Mouse (Mus musculus) liver, embryonic 16.5 days (tissue): Measurements from ENCODE around the gene Usp31. TPM values are rescaled to one million over a fixed set of nuclear protein-coding genes. Genes with fewer than 3 reads are reported as not detected.

Source experiments
- ATAC-seq: fragments of 200-750 bp; cut with Nextera tagmentation; 2 replicates; pipeline ENCODE4 v1.8.0; 2017; ENCODE audit warnings: low read depth, mild to moderate bottlenecking, moderate number of reproducible peaks, moderate library complexity
- H3K27ac ChIP-seq: fragments of 300-500 bp; sonication (generic); 2 replicates; pipeline ENCODE4 v1.5.1; 2014; ENCODE audit warnings: mild to moderate bottlenecking, low read length
- H3K27me3 ChIP-seq: fragments of 300-500 bp; sonication (generic); 2 replicates; pipeline ENCODE4 v1.6.1; 2014; ENCODE audit warnings: low read depth, low read length, mixed read lengths; ENCODE audit not compliant: control insufficient read depth, insufficient read depth
- H3K36me3 ChIP-seq: fragments of 300-500 bp; sonication (generic); 2 replicates; pipeline ENCODE4 v1.6.1; 2014; ENCODE audit warnings: mild to moderate bottlenecking; ENCODE audit not compliant: control insufficient read depth, insufficient read depth
- H3K4me1 ChIP-seq: fragments of 300-500 bp; sonication (generic); 2 replicates; pipeline ENCODE4 v1.6.1; 2014; ENCODE audit warnings: low read depth, low read length, mixed read lengths; ENCODE audit not compliant: control insufficient read depth
- H3K4me2 ChIP-seq: fragments of 300-500 bp; sonication (generic); 2 replicates; pipeline ENCODE4 v1.6.1; 2014; ENCODE audit warnings: low read depth, low read length, mixed read lengths
- H3K4me3 ChIP-seq: fragments of 300-500 bp; sonication (generic); 2 replicates; pipeline ENCODE4 v1.5.1; 2014; ENCODE audit warnings: low read depth, mild to moderate bottlenecking, low read length
- H3K9ac ChIP-seq: fragments of 300-500 bp; sonication (generic); 2 replicates; pipeline ENCODE4 v1.6.1; 2014; ENCODE audit warnings: low read depth, low read length
- H3K9me3 ChIP-seq: fragments of 300-500 bp; sonication (generic); replicated peaks from 2 replicates; pipeline ENCODE4 v1.6.1; 2016; ENCODE audit warnings: low read length; ENCODE audit not compliant: control insufficient read depth
- WGBS: fragments of 180-500 bp; shearing (Covaris S2); extraction: QIAGEN DNeasy Blood & Tissue Kit; methylation state at CpG from one replicate; pipeline ENCODE4 v1.1.7; 2014; ENCODE audit not compliant: insufficient replicate concordance; 5-methylcytosine and 5-hydroxymethylcytosine counted together
- polyA plus RNA-seq: library from polyadenylated mRNA; unstranded; fragments of >200 nt; fragmentation: Nextera tagmentation; extraction: Ambion mirVana; gene quantifications from 2 replicates; pipeline ENCODE4 v1.2.1, GENCODE M21; 2015

The Usp31 gene
- polyA plus RNA-seq, 1 experiment from 2014 or later: 0.68 TPM

DNA sequence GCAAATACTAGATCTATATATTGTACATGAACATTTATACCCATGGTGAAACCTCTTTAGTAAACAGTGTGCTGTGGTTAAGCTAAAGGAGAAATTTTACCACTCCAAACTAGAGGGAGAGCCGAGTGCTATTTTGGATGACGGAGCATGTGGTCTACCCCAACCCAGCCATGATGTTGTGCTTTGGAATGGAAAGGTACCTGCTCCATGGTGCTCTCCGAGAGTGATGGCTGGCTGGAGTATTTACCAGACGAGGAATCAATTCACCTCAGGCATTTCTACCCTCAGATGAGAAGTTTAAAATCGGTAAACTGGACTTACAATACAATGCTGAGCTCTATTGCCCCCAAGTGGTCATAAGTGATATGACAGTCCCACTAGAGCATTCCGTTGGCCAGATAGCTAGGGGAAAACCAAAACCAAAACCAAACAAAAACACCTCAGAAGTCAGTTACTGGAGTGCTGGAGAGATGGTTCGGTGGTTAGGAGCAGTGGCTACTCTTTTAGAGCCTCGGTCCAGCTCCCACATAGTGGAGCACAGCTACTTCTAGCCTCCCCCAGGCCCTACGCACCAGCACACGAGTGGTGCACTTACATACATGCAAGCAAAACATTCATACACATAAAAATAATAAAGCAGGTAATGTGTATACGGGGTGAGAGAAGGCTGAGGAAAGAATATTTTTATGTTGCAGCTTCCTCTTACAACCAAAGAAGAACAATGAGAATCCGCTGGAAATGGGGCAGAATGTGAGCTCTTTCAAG lies 65.9 kb downstream of the Usp31 start:
- no peaks in the 10 kb centered on the region for H3K27me3 ChIP-seq
- no peak overlapping the region for H3K4me3 ChIP-seq
- no peak overlapping the region for H3K27ac ChIP-seq
- no peak for ATAC-seq
- H3K4me2 ChIP-seq: peak overlapping the region; percentile 32; the same call in 1 of the 2 replicates
- no peaks in the 10 kb centered on the region for H3K9me3 ChIP-seq
- H3K9ac ChIP-seq: no peak overlapping the region
- no peaks in the 10 kb centered on the region for H3K36me3 ChIP-seq
- H3K4me1 ChIP-seq: peaks cover 3% of the 10 kb centered on the region
- 47% methylated on average over 12 of the region's 12 CpGs for WGBS

DNA sequence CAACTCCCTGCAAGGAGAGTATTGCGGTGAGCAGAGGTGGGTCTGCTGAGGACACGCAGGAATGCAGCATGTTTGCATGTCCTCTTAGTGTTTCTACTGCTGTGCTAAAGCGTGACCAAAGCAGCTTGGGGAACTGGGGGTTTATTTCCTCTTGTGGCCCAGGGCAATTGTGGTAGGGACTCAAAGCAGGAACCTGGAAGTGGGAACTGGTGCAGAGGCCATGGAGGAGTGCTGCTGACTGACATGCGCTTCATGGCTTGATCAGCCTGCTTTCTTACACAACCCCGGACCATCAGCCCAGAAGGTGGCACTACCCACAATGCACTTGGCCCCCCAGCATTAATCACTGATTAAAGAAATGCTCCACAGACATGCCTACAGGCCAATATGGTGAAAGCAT lies 70.3 kb downstream of the Usp31 start:
- H3K27ac ChIP-seq: no peak overlapping the region
- no peak overlapping the region for H3K9ac ChIP-seq
- H3K27me3 ChIP-seq: no peaks in the 10 kb centered on the region
- ATAC-seq: no peak
- peaks cover 3% of the 10 kb centered on the region for H3K4me1 ChIP-seq
- H3K36me3 ChIP-seq: no peaks in the 10 kb centered on the region
- H3K4me2 ChIP-seq: no peak overlapping the region
- no peak overlapping the region for H3K4me3 ChIP-seq
- H3K9me3 ChIP-seq: no peaks in the 10 kb centered on the region
- 49% methylated on average over 5 of the region's 5 CpGs for WGBS

DNA sequence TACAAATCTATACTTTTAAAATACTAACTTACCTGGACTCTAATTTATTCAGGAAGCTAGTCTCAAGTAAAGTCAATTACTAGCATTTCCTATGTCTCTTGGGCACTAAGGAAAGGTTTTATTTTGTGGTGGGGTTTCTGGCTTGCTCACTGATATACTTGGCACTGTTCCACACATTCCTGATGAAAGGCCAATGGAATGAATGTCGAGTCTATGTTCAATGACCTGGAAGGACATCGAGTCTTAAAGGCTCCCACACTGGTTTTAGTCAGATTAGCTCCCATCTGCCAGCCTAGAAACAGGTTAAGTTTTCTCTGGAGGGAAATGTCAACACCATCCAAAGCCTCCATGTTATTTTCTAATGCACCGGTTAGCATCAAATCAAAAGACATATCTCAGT lies 72.8 kb downstream of the Usp31 start:
- H3K27me3 ChIP-seq: no peaks in the 10 kb centered on the region
- no peak overlapping the region for H3K4me3 ChIP-seq
- H3K27ac ChIP-seq: no peak overlapping the region
- ATAC-seq: no peak
- H3K9ac ChIP-seq: no peak overlapping the region
- H3K36me3 ChIP-seq: no peaks in the 10 kb centered on the region
- 64% methylated on average over 3 of the region's 3 CpGs for WGBS
- no peaks in the 10 kb centered on the region for H3K4me1 ChIP-seq
- H3K9me3 ChIP-seq: no peaks in the 10 kb centered on the region
- H3K4me2 ChIP-seq: no peak overlapping the region

DNA sequence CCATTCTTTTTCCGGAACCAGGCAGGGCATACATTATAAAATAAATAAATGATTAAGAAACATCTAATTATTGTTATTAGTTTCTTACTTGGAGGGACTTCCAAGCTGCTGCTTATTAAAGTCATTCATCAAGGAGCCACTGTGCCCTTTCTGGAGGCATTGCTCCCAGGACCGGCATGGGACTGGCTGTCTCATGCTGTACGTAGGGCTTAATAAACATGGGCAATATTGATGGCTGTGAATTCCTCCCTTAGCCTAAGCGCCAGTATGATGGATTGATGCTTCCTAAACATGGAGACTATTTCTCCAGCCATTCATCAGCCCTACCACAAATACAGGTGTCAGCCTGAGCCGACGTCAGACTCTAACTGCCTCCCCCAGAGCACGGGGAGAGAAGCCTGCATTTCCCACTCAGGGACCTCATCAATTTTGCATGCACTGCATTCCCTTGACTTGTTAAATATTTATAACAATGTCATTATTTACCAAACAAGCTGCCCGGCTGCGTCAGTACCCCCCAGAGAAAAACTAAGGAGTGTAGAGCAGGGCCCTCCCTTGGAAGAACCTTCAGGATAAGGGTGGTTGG lies 84.1 kb downstream of the Usp31 start:
- H3K27ac ChIP-seq: no peak overlapping the region
- H3K27me3 ChIP-seq: no peaks in the 10 kb centered on the region
- no peak for ATAC-seq
- H3K36me3 ChIP-seq: no peaks in the 10 kb centered on the region
- no peaks in the 10 kb centered on the region for H3K4me1 ChIP-seq
- H3K9me3 ChIP-seq: no peaks in the 10 kb centered on the region
- no peak overlapping the region for H3K9ac ChIP-seq
- H3K4me2 ChIP-seq: no peak overlapping the region
- WGBS: 64% methylated on average over 9 of the region's 9 CpGs
- H3K4me3 ChIP-seq: no peak overlapping the region

DNA sequence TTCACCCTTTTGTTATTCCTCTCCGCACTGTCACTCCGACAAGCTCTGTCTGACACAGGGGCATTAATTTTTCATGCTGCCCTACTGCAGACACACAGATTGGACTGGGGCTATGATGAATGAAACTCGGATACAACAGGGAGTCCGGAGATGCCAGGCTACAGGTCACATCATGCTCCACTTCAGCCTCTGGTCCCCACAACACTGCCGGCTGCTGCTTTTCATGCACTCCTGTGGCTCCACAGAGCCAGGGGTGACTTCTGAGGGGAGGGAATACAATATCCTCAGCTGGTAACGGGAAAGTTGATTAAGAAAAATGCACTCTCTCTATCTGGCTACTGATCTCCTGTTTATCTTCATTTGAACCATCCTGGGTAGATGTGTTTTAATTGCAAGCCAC lies 84.6 kb downstream of the Usp31 start:
- ATAC-seq: no peak
- 66% methylated on average over 6 of the region's 6 CpGs for WGBS

DNA sequence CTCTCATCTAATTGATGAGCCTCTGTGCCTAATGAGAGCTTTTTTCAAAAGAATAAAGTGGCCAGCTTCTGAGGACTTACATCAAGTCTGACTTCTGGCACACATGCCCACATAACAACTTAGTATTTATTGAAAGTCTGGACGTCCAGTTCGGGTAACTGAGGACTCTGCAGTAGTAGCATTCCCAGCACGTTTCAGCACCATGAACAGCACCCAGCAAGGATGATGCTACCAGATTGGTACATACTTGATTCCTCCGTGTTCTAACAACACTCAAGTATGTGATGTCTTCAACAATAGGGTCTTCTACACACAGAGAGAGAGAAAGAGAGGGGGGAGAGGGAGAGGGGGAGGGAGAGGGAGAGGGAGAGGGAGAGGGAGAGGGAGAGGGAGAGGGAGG lies 105.4 kb downstream of the Usp31 start:
- no peaks in the 10 kb centered on the region for H3K36me3 ChIP-seq
- no peaks in the 10 kb centered on the region for H3K27me3 ChIP-seq
- H3K9ac ChIP-seq: no peak overlapping the region
- ATAC-seq: no peak
- H3K27ac ChIP-seq: no peak overlapping the region
- no peak overlapping the region for H3K4me3 ChIP-seq
- no peak overlapping the region for H3K4me2 ChIP-seq
- 25% methylated on average over 4 of the region's 4 CpGs for WGBS
- H3K9me3 ChIP-seq: no peaks in the 10 kb centered on the region
- no peaks in the 10 kb centered on the region for H3K4me1 ChIP-seq

More for the DNA sequence above, 84.6 kb downstream of the Usp31 start:
- Histone ChIP-seq H3K36me3 (no peaks in the 10 kb centered on the region), H3K27me3 (no peaks in the 10 kb centered on the region), H3K4me3 (no peak overlapping the region), H3K27ac (no peak overlapping the region), H3K4me1 (no peaks in the 10 kb centered on the region), H3K4me2 (no peak overlapping the region), H3K9me3 (no peaks in the 10 kb centered on the region), H3K9ac (no peak overlapping the region)

DNA sequence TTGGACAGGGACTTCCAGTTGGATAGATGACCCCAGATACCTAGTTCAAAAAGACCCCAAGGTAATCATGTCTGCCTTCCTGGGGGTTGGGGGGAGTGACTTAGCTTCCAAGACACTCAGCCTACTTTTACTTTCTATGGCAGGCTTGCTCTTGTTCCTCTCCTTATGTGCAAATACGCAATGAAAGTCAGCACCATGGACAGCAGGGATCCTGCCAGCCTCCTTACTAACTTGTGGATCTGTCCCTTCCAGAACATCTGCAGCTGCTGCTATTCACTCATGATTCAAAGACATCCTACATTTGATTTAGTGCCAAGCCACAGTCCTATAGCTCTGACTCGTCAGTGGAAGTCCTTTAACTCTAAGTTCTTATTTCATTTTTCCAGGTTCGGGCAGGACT lies 110.7 kb downstream of the Usp31 start:
- no peak for ATAC-seq
- Histone ChIP-seq H3K27me3 (no peaks in the 10 kb centered on the region), H3K36me3 (no peaks in the 10 kb centered on the region), H3K4me3 (no peak overlapping the region), H3K9ac (no peak overlapping the region), H3K27ac (no peak overlapping the region), H3K9me3 (no peaks in the 10 kb centered on the region), H3K4me2 (no peak overlapping the region), H3K4me1 (no peaks in the 10 kb centered on the region)
- 46% methylated on average over 3 of the region's 3 CpGs for WGBS

DNA sequence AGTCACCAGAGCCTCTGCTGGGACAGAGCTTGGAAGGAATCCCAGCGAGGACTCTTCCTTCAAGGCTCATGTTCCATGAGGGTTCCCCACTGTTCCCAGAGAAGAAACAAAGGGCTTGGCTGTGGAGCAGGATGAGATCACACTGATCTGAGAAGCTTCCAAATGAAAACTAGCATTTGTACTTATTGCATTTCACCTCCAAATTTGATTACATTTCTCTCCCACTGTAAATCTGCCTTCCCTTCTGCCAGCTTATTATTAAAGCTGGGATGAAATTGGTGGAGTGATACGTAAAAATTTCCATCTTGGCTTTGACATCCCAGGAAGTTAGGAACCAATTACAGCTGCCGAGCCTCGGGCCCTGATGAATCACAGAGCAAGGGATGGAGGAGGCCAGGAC lies 111.6 kb downstream of the Usp31 start:
- no peak overlapping the region for H3K4me3 ChIP-seq
- WGBS: 52% methylated on average over 4 of the region's 4 CpGs

DNA sequence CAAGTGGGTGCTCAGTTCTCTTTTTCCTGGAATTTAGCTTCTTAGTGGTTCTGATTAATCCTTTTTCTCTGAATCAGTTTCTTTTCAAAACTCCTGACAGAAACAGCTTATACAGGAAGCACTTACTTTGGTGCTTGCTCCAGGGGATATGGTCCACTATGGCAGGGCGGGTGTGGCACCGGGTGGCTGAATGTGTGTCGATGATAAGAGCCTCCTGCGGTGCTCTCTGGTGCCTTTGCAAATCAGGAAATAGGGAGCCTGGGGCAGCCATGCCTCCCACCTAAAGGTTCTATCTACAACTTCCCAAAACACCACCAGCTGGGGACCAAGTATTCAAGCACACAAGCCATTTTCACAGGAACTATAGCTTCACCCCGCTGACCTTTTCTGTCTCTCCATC lies 112.0 kb downstream of the Usp31 start:
- Histone ChIP-seq H3K9ac (no peak overlapping the region), H3K9me3 (no peaks in the 10 kb centered on the region), H3K4me3 (no peak overlapping the region), H3K27me3 (no peaks in the 10 kb centered on the region), H3K27ac (no peak overlapping the region), H3K36me3 (no peaks in the 10 kb centered on the region), H3K4me1 (no peaks in the 10 kb centered on the region), H3K4me2 (no peak overlapping the region)
- 39% methylated on average over 5 of the region's 5 CpGs for WGBS
- ATAC-seq: no peak

More for the DNA sequence above, 111.6 kb downstream of the Usp31 start:
- Histone ChIP-seq H3K9me3 (no peaks in the 10 kb centered on the region), H3K4me1 (no peaks in the 10 kb centered on the region), H3K4me2 (no peak overlapping the region), H3K9ac (no peak overlapping the region), H3K27ac (no peak overlapping the region), H3K36me3 (no peaks in the 10 kb centered on the region), H3K27me3 (no peaks in the 10 kb centered on the region)
- no peak for ATAC-seq
